In genomic region chr19:60468254-60468762, GRCm38 (mm10) we compare ENCODE assay signal across 9 mouse cellular contexts. TPM values are rescaled to one million over a fixed set of nuclear protein-coding genes. Genes with fewer than 3 reads are reported as not detected.
DNase-seq lines count a peak whose midpoint lies in the region; ATAC-seq and TF ChIP-seq lines count a peak whose summit lies in the region.
"Had no signal": no experiment of that assay in that cellular context is flagged by ENCODE, and none has a peak within 500 bp of the region (broad histone marks: within the 10 kb centered on the region; RNA-seq: fewer than 3 reads in every experiment).

Prlhr (minus strand) TSS chr19:60468304.

- H3K4me3 ChIP-seq in heart, embryonic 12.5 days: peak within 1 kb of the TSS; percentile 35
- peak within 1 kb of the TSS; percentile 73 for H3K4me3 ChIP-seq in E14TG2a.4 (replicated peaks; ENCODE audit: low read length)
- H3K4me3 ChIP-seq in forebrain, embryonic 14.5 days (ENCODE audit: low read depth, low read length): peak within 1 kb of the TSS; percentile 28
- peak within 1 kb of the TSS; percentile 10; the same call in 1 of the 2 replicates for H3K4me3 ChIP-seq in liver, embryonic 15.5 days (replicated peaks)

- no peak for DNase-seq in heart, adult 9 months (ENCODE audit: low spot score in 2 of 2)
- DNase-seq in forebrain, embryonic 14.5 days (ENCODE audit: low spot score): peak; percentile 25
- DNase-seq in urinary bladder, postnatal 4 days (ENCODE audit: low spot score in 2 of 2): no peak
- DNase-seq in left cerebral cortex, adult 8-10 months (ENCODE audit: low spot score in 2 of 2): no peak
- no peak for DNase-seq in thymus, postnatal 10 days (ENCODE audit: low spot score in 2 of 2)

- peaks cover 51% of the 10 kb centered on the region for H3K27me3 ChIP-seq in heart, embryonic 12.5 days (replicated peaks)
- H3K27me3 ChIP-seq in E14TG2a.4 (ENCODE audit: insufficient read depth, low read length): peaks cover 44% of the 10 kb centered on the region
- H3K27me3 ChIP-seq in forebrain, embryonic 14.5 days (replicated peaks; ENCODE audit: control insufficient read depth, insufficient read depth, low read length): peaks cover 51% of the 10 kb centered on the region
- peaks cover 45% of the 10 kb centered on the region for H3K27me3 ChIP-seq in liver, embryonic 15.5 days

- H3K27ac ChIP-seq in heart, embryonic 12.5 days (ENCODE audit: poor library complexity, severe bottlenecking): no peak within 1 kb of the TSS
- no peak within 1 kb of the TSS for H3K27ac ChIP-seq in forebrain, embryonic 14.5 days (ENCODE audit: low read depth, low read length)
- no peak within 1 kb of the TSS for H3K27ac ChIP-seq in liver, embryonic 15.5 days (replicated peaks)

- no peaks in the 10 kb centered on the region for H3K9me3 ChIP-seq in heart, embryonic 12.5 days (replicated peaks)
- peaks cover 57% of the 10 kb centered on the region for H3K9me3 ChIP-seq in E14TG2a.4 (ENCODE audit: low read length)
- no peaks in the 10 kb centered on the region for H3K9me3 ChIP-seq in forebrain, embryonic 14.5 days (replicated peaks; ENCODE audit: control insufficient read depth, low read length)
- H3K9me3 ChIP-seq in liver, embryonic 15.5 days (replicated peaks): no peaks in the 10 kb centered on the region

- TF ChIP-seq CTCF in E14TG2a.4 (conservative IDR thresholded peaks at IDR 0.05; ENCODE audit: low read length): no peak

- H3K9ac ChIP-seq in heart, embryonic 12.5 days: no peak within 1 kb of the TSS
- H3K9ac ChIP-seq in forebrain, embryonic 14.5 days (ENCODE audit: low read length): 0 out of 2 replicates have a peak within 1 kb of the TSS, but pooled peaks have one; percentile 32
- H3K9ac ChIP-seq in liver, embryonic 15.5 days: no peak within 1 kb of the TSS

- H3K4me1 ChIP-seq in heart, embryonic 12.5 days (replicated peaks): peaks cover 15% of the 10 kb centered on the region
- H3K4me1 ChIP-seq in E14TG2a.4 (replicated peaks; ENCODE audit: low read depth, low read length): peaks cover 9% of the 10 kb centered on the region
- peaks cover 18% of the 10 kb centered on the region for H3K4me1 ChIP-seq in forebrain, embryonic 14.5 days (ENCODE audit: control insufficient read depth, insufficient read depth, low read length)
- 0 out of 2 replicates have a peak, but pooled peaks cover 4% of the 10 kb centered on the region for H3K4me1 ChIP-seq in liver, embryonic 15.5 days (replicated peaks)

- peak within 1 kb of the TSS; percentile 68 for H3K4me2 ChIP-seq in heart, embryonic 12.5 days
- H3K4me2 ChIP-seq in forebrain, embryonic 14.5 days (ENCODE audit: low read length): peak within 1 kb of the TSS; percentile 52
- H3K4me2 ChIP-seq in liver, embryonic 15.5 days: peak within 1 kb of the TSS; percentile 39

- 10% methylated on average over 17 of the region's 17 CpGs for WGBS in heart, embryonic 12.5 days
- WGBS in forebrain, embryonic 14.5 days: 6% methylated on average over 17 of the region's 17 CpGs
- 5% methylated on average over 17 of the region's 17 CpGs for WGBS in liver, embryonic 15.5 days (ENCODE audit: insufficient replicate concordance)

- H3K36me3 ChIP-seq in heart, embryonic 12.5 days: no peaks in the 10 kb centered on the region
- no peaks in the 10 kb centered on the region for H3K36me3 ChIP-seq in E14TG2a.4 (ENCODE audit: insufficient read depth, low read length)
- H3K36me3 ChIP-seq in forebrain, embryonic 14.5 days (ENCODE audit: control insufficient read depth, insufficient read depth, low read length): no peaks in the 10 kb centered on the region
- H3K36me3 ChIP-seq in liver, embryonic 15.5 days (replicated peaks): no peaks in the 10 kb centered on the region
- H3K36me3 ChIP-seq: G1E had no signal

- ATAC-seq in heart, embryonic 12.5 days (ENCODE audit: insufficient number of reproducible peaks, low FRiP score): no peak
- ATAC-seq in forebrain, embryonic 14.5 days: no peak
- no peak for ATAC-seq in liver, embryonic 15.5 days (ENCODE audit: insufficient read depth)

RNA-seq across cellular contexts. Expression of gene Prlhr, which starts in this region (rescaled TPM):
- polyA plus RNA-seq in heart, embryonic 12.5 days (2016; fragmentation: Nextera tagmentation; extraction: Ambion mirVana): not detected in 2 replicates
- 0.10 and 0.22 TPM in 2 replicates for polyA plus RNA-seq in forebrain, embryonic 14.5 days (2014; fragmentation: Nextera tagmentation; extraction: Ambion mirVana)
- polyA plus RNA-seq in liver, embryonic 15.5 days (2015; fragmentation: Nextera tagmentation; extraction: Ambion mirVana): not detected in 2 replicates
- total RNA-seq in left cerebral cortex, adult 8-10 months (2022): under 1 TPM; 0.46 to 0.62 (median 0.55) TPM
- polyA plus RNA-seq: G1E had no signal

Comparison
In these comparisons a context has a peak if more than half of its experiments do, and no peak if none do; other contexts are left out.
1. Peak in DNase-seq, H3K4me3 ChIP-seq, H3K9ac ChIP-seq and H3K4me2 ChIP-seq in forebrain, embryonic 14.5 days; RNA of the gene not detected or under 1 TPM.
2. H3K4me3 ChIP-seq: peak in every context shown above with its lines; median percentile 73 in E14TG2a.4; 35 in heart, embryonic 12.5 days; 28 in forebrain, embryonic 14.5 days; 10 in liver, embryonic 15.5 days.